Mouse (Mus musculus): ENCODE results near the gene Dmac2. TPM values are rescaled to one million over a fixed set of nuclear protein-coding genes. Genes with fewer than 3 reads are reported as not detected.

The Dmac2 gene
- polyA plus RNA-seq, 1 experiment from 2014 or later = 30.6 TPM

DNA sequence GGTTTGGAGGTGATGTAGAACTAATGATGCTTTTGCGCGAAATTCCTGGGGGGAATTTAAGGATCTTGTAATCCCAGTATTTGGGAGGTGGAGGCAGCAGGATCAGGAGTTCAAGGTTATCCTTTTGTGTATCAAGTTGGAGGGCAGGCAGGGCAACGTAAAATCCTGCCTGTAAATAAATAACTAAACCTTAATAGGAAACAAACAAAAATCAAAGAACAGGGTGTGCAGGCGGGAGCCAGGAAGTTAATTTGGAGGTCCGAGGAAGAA lies 443 bp downstream of the Dmac2 start:
- Histone ChIP-seq H3K27ac (no peak overlapping the region), H3K9me3 (no peaks in the 10 kb centered on the region), H3K36me3 (peaks cover 30% of the 10 kb centered on the region), H3K4me3 (peak overlapping the region; percentile 74), H3K4me2 (peak overlapping the region; percentile 68), H3K27me3 (no peaks in the 10 kb centered on the region), H3K9ac (peak overlapping the region; percentile 48; the same call in 1 of the 2 replicates), H3K4me1 (peaks cover 10% of the 10 kb centered on the region; the same call in 1 of the 2 replicates)
- 12% methylated on average over 5 of the region's 5 CpGs for WGBS
- ATAC-seq (ENCODE audit: insufficient number of reproducible peaks, low FRiP score, low TSS enrichment, low read depth) = no peak

GRCm38 (mm10) chr7:25620101-25620500 lies 887 bp downstream of the Dmac2 start:
- H3K27me3 ChIP-seq = no peaks in the 10 kb centered on the region
- H3K9me3 ChIP-seq = no peaks in the 10 kb centered on the region
- H3K4me3 ChIP-seq = peak overlapping the region; percentile 74
- peaks cover 10% of the 10 kb centered on the region; the same call in 1 of the 2 replicates for H3K4me1 ChIP-seq
- H3K36me3 ChIP-seq = peaks cover 34% of the 10 kb centered on the region
- H3K9ac ChIP-seq = no peak overlapping the region
- ATAC-seq (ENCODE audit: insufficient number of reproducible peaks, low FRiP score, low TSS enrichment, low read depth) = no peak
- peak overlapping the region; percentile 68 for H3K4me2 ChIP-seq
- WGBS = 93% methylated on average over 5 of the region's 5 CpGs
- H3K27ac ChIP-seq = no peak overlapping the region

DNA sequence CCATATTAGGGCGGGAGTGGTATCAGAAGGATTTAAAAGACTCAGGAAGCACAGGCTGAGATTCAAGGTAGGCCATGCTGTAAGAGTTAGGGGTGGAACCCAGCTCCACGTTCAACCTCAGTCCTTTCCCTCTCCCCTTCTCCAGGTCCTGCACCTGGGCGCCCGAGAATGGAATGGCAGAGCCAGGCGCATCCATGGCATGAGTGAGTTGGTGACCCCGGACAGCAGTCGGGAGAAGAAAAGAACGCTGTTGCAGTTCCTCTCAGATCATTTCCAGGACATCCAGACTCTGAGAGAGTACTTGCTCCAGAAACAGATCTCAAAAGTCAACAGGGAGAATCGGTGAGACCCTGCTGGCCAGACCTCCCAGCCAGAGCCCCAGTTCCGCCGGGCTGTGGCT lies 1.5 kb downstream of the Dmac2 start:
- Histone ChIP-seq H3K4me1 (peaks cover 10% of the 10 kb centered on the region; the same call in 1 of the 2 replicates), H3K4me3 (no peak overlapping the region), H3K27me3 (no peaks in the 10 kb centered on the region), H3K4me2 (no peak overlapping the region), H3K9me3 (no peaks in the 10 kb centered on the region), H3K36me3 (peaks cover 38% of the 10 kb centered on the region), H3K27ac (no peak overlapping the region), H3K9ac (no peak overlapping the region)
- 93% methylated on average over 11 of the region's 11 CpGs for WGBS
- ATAC-seq (ENCODE audit: insufficient number of reproducible peaks, low FRiP score, low TSS enrichment, low read depth) = no peak

DNA sequence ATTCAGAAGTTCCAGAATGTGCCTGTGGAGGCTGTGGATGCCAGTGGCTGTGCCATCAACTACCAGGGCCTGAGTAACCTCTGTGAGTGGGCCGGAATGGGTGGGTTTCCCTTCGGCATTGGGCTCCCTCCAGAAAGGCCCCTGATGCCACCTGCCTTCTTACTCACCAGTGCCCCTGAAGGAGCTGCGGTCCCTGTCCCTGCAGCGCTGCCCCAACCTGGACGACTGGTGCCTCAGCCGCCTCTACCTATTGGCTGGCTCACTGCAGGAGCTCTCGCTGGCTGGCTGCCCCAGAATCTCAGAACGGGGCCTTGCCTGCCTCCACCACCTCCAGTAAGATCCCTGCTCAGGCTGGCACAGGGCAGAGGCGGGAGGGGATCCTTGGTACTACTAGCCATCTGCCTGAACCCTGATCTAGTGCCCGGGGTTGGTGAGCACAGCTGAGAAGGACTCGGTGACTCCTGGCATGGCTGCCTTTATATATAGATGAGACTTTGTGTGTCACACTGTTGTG lies 4.7 kb downstream of the Dmac2 start:
- 89% methylated on average over 11 of the region's 11 CpGs for WGBS
- Histone ChIP-seq H3K4me1 (peaks cover 36% of the 10 kb centered on the region), H3K36me3 (peaks cover 41% of the 10 kb centered on the region), H3K4me2 (no peak overlapping the region), H3K27ac (no peak overlapping the region), H3K9me3 (no peaks in the 10 kb centered on the region), H3K27me3 (peaks cover 6% of the 10 kb centered on the region; the same call in 1 of the 2 replicates), H3K9ac (no peak overlapping the region), H3K4me3 (no peak overlapping the region)
- no peak for ATAC-seq (ENCODE audit: insufficient number of reproducible peaks, low FRiP score, low TSS enrichment, low read depth)

DNA sequence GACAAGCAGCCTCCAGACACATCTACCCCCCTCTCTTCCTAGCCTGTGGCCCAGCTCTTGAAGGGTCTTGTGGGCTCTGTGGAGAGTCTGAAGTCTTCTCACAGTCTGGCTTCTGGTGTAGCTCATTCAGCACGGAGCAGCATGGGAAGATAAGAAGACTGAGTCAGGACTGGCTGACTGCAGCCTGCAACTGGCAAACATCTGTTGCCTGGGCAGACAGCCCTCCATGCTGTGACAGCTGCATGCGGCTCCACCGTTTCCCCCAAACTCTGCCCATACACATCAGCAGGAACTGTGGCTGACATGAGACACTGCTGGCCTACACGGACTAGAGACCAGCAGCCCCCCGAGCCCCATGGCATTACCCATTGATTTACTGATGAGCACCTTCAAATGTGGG lies 5.6 kb downstream of the Dmac2 start:
- peaks cover 33% of the 10 kb centered on the region for H3K4me1 ChIP-seq
- no peak overlapping the region for H3K4me3 ChIP-seq
- WGBS = 60% methylated on average over 5 of the region's 5 CpGs
- peak overlapping the region; percentile 24; the same call in 1 of the 2 replicates for H3K27ac ChIP-seq
- peaks cover 8% of the 10 kb centered on the region; the same call in 1 of the 2 replicates for H3K27me3 ChIP-seq
- H3K9ac ChIP-seq = no peak overlapping the region
- no peaks in the 10 kb centered on the region for H3K9me3 ChIP-seq
- no peak for ATAC-seq (ENCODE audit: insufficient number of reproducible peaks, low FRiP score, low TSS enrichment, low read depth)
- H3K4me2 ChIP-seq = no peak overlapping the region
- H3K36me3 ChIP-seq = peaks cover 50% of the 10 kb centered on the region

DNA sequence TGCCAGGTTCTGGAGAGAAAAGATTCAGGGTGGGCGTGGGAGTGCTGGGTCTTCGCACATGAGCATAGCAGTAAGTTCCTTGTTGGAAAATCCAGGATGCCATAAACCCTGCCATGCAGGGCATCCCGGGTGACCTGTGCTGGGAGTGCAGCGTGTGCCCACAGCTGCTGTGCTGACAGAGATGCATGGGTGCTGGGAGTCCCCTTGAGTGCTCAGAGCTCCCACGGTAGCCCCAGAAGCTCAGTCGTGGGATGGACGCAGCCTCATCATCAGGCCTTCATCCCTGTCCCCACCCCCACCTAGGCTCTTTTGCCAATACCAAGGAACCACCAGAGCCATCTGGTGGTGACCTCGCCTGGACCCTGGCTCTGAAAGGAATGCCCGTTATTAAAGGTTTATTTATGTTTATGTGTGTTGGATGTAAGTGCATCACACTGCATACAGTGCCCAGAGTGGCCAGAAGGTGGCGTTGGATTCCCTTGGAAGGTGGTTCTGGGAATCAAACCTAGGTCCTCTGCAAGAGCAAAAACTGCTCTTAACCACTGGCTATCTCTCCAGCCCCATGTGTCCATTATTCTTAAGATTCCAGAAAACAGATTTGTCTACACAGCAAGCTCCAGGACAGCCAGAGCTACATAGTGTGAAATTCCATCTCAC lies 6.5 kb downstream of the Dmac2 start:
- no peak for ATAC-seq (ENCODE audit: insufficient number of reproducible peaks, low FRiP score, low TSS enrichment, low read depth)
- peaks cover 58% of the 10 kb centered on the region for H3K36me3 ChIP-seq
- no peaks in the 10 kb centered on the region for H3K9me3 ChIP-seq
- H3K4me2 ChIP-seq = no peak overlapping the region
- WGBS = 72% methylated on average over 10 of the region's 10 CpGs
- peak overlapping the region; percentile 72 for H3K27ac ChIP-seq
- no peak overlapping the region for H3K9ac ChIP-seq
- H3K27me3 ChIP-seq = peaks cover 8% of the 10 kb centered on the region; the same call in 1 of the 2 replicates
- peaks cover 30% of the 10 kb centered on the region for H3K4me1 ChIP-seq
- H3K4me3 ChIP-seq = no peak overlapping the region

DNA sequence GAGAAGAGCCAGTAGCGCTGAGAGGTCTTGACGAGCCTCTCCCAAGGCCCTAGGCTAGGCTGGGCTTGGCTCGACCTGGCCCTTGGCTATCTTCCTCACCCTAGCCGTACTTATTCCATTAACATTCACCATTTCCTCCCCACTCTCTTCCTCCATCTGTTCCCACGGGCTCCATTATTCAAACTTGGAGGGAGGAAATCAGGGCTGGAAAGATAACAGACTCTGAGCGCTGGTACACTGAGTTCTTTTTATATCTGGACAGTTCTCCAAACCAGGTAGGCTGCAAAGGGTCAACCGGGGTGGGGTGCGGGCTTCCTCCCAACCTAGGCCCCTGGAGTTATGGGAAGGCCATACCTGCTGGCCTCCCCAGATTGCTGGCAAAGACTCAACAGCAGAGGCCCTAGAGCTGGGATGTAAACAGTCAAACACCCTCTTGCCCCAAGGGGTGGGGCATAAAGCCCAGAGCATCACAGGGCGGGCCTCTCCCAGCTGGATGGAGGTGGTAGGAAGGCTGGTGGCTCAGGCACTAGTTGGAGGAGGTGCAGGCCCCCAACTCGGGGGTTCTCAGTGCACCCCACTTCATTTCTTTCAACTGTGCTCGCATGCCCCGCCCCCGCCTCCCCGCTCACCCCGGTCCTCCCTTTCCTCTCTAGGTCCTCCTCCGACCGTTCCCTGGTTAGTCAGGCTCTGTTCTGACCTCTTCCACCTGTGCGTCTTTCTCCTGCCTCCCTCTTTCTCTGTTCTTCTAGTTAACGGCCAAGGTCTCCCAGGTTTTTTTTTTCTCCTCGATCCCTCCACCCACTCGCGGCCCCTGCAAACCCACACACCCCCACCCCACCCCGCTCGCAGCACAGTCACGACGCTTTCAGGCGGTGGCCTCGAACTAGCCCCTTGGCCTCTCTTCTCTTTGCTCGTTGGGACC lies 7.6 kb downstream of the Dmac2 start, which contains the start of gene B3gnt8:
B3gnt8 (plus strand) TSS at position 146 of the 922 bp plus-strand sequence.
- H3K27ac ChIP-seq = peak within 1 kb of the TSS; percentile 72
- 0 out of 2 replicates have a peak, but pooled peaks have one; percentile 22 for ATAC-seq (ENCODE audit: insufficient number of reproducible peaks, low FRiP score, low TSS enrichment, low read depth)
- peak within 1 kb of the TSS; percentile 77 for H3K4me2 ChIP-seq
- peaks cover 59% of the 10 kb centered on the region for H3K36me3 ChIP-seq
- peaks cover 30% of the 10 kb centered on the region for H3K4me1 ChIP-seq
- H3K9me3 ChIP-seq = no peaks in the 10 kb centered on the region
- H3K9ac ChIP-seq = peak within 1 kb of the TSS; percentile 45
- WGBS = 16% methylated on average over 28 of the region's 29 CpGs
- H3K27me3 ChIP-seq = peaks cover 8% of the 10 kb centered on the region; the same call in 1 of the 2 replicates
- peak within 1 kb of the TSS; percentile 44 for H3K4me3 ChIP-seq

DNA sequence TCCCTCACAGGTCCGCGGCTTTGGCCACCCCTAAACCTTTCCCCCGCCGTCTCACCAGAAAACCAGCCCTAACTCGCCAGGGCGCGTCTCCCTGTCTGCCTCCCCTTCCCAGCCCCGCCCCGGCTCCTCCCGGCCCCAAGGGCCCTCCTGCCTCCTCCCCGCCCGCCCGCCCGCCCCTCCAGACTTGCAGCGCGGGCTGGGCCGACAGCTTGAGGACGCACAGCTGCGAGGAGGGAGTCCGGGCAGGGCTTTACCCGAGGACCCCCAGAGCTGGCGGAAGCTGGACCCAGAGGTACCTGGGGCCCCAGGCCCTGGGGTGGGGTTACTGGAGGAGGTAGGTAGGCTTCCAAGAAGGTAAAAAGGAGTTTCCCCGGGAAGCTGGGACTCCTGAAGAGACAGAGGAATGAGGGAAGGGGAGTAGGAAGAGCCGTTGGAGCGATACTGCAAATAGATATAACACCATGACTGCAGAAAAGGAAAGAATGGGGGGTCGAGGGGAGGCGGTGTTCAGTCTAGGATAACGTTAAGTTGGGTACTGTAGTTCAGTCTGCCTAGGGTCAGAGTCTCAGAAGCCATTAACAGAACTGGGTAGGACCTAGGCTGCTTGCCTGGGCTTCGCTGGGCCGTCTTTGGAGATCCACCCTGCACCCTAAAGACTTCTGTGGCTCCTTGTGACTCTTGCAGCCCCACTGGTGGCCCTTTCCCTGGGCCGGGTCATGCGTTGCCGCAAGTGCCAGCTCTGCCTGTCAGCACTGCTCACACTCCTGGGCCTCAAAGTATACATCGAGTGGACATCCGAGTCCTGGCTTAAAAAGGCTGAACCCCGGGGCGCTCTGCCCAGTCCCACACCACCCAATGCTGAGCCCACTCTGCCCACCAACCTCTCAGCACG lies 8.5 kb downstream of the Dmac2 start:
- Histone ChIP-seq H3K4me2 (peak overlapping the region; percentile 77), H3K4me3 (peak overlapping the region; percentile 44), H3K36me3 (peaks cover 58% of the 10 kb centered on the region), H3K4me1 (peaks cover 30% of the 10 kb centered on the region), H3K9ac (peak overlapping the region; percentile 45), H3K27ac (no peak overlapping the region; the same call in 1 of the 2 replicates), H3K9me3 (no peaks in the 10 kb centered on the region), H3K27me3 (peaks cover 8% of the 10 kb centered on the region; the same call in 1 of the 2 replicates)
- ATAC-seq (ENCODE audit: insufficient number of reproducible peaks, low FRiP score, low TSS enrichment, low read depth) = 0 out of 2 replicates have a peak, but pooled peaks have one; percentile 10
- 17% methylated on average over 38 of the region's 38 CpGs for WGBS

- Histone ChIP-seq H3K4me3 (peak overlapping the region; percentile 44), H3K36me3 (peaks cover 62% of the 10 kb centered on the region), H3K9ac (no peak overlapping the region), H3K27ac (no peak overlapping the region), H3K9me3 (no peaks in the 10 kb centered on the region), H3K27me3 (peaks cover 8% of the 10 kb centered on the region; the same call in 1 of the 2 replicates), H3K4me1 (peaks cover 30% of the 10 kb centered on the region), H3K4me2 (peak overlapping the region; percentile 77)
- ATAC-seq (ENCODE audit: insufficient number of reproducible peaks, low FRiP score, low TSS enrichment, low read depth) = no peak
- 52% methylated on average over 8 of the region's 8 CpGs for WGBS
Measured at GRCm38 (mm10) chr7:25628323-25628620, 9.1 kb downstream of the Dmac2 start.

DNA sequence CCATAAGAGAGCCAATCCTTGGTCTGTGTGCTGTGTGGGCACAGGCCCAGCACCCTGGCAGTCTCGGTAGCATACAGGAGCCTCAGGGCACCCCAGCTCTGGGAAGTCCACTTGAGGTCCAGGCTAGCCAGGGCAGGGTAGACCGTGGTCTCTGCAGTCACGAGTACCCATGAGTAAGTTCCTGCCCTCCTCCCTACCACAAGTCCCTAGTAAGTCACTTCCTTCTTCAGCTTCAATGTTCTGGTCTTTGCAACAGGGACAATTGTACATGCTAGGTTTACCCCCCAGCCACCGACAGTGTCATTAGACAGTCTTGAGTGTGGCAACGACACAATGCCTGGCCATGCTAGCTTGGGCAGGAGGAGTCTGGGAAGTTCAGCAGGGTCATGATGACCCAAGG lies 13.5 kb downstream of the Dmac2 start:
- Histone ChIP-seq H3K4me1 (peaks cover 14% of the 10 kb centered on the region), H3K27me3 (peaks cover 8% of the 10 kb centered on the region; the same call in 1 of the 2 replicates), H3K36me3 (peaks cover 61% of the 10 kb centered on the region), H3K4me2 (no peak overlapping the region), H3K4me3 (no peak overlapping the region), H3K9me3 (no peaks in the 10 kb centered on the region), H3K27ac (no peak overlapping the region), H3K9ac (no peak overlapping the region)
- 84% methylated on average over 5 of the region's 5 CpGs for WGBS
- ATAC-seq (ENCODE audit: insufficient number of reproducible peaks, low FRiP score, low TSS enrichment, low read depth) = no peak

DNA sequence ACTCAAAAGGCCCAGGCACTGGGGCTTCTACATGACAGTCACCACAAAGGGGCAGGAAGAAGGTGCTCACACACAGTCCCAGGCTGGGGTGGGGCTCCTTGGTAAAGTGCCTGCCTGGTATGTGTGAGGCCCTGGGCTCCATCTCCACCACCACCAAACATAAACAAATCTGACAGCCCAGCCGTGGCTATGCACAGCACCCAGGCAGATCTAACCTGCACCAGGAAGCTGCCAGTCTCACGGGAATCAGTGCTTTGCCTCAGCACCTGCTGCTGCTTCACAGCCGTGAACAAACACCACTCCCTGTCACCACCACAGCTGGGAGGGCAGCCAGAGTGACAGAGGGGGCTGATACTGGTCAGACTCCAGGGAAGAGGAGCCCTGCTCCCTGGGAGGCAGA lies 17.2 kb downstream of the Dmac2 start:
- no peak for ATAC-seq (ENCODE audit: insufficient number of reproducible peaks, low FRiP score, low TSS enrichment, low read depth)
- Histone ChIP-seq H3K9ac (no peak overlapping the region), H3K9me3 (no peaks in the 10 kb centered on the region), H3K4me1 (no peaks in the 10 kb centered on the region), H3K36me3 (peaks cover 65% of the 10 kb centered on the region), H3K4me3 (no peak overlapping the region), H3K4me2 (no peak overlapping the region), H3K27me3 (no peaks in the 10 kb centered on the region), H3K27ac (no peak overlapping the region)
- 28% methylated on average over 3 of the region's 3 CpGs for WGBS
